In genomic region chr2:106789694-106790328, GRCm38 (mm10) we compare ENCODE assay signal across 8 mouse cellular contexts.
DNase-seq lines count a peak whose midpoint lies in the region; ATAC-seq and TF ChIP-seq lines count a peak whose summit lies in the region.

No protein-coding gene starts in this region.

- no peak for DNase-seq in forebrain, embryonic 11.5 days (ENCODE audit: low spot score)
- peak; percentile 86 for DNase-seq in lung, embryonic 14.5 days
- DNase-seq in lung, postnatal 10 days = no peak
- DNase-seq in limb, embryonic 10.5 days (ENCODE audit: low spot score) = no peak

- no peak for TF ChIP-seq CTCF in lung, embryonic 14.5 days (IDR thresholded peaks at IDR 0.05; ENCODE audit: low read depth)

- H3K9me3 ChIP-seq in forebrain, embryonic 15.5 days = no peaks in the 10 kb centered on the region
- H3K9me3 ChIP-seq in forebrain, embryonic 11.5 days (ENCODE audit: control insufficient read depth, low read length) = no peaks in the 10 kb centered on the region
- H3K9me3 ChIP-seq in lung, embryonic 14.5 days (ENCODE audit: low read depth, low read length) = no peaks in the 10 kb centered on the region
- H3K9me3 ChIP-seq in limb, embryonic 10.5 days (replicated peaks) = no peaks in the 10 kb centered on the region
- no peaks in the 10 kb centered on the region for H3K9me3 ChIP-seq in stomach, embryonic 14.5 days (ENCODE audit: control insufficient read depth, low read depth, low read length)

- WGBS in forebrain, embryonic 15.5 days = 62% methylated on average over 5 of the region's 5 CpGs
- WGBS in forebrain, embryonic 11.5 days = 65% methylated on average over 5 of the region's 5 CpGs
- 9% methylated on average over 5 of the region's 5 CpGs for WGBS in lung, embryonic 14.5 days
- 22% methylated on average over 5 of the region's 5 CpGs for WGBS in limb, embryonic 10.5 days
- WGBS in stomach, embryonic 14.5 days = 14% methylated on average over 5 of the region's 5 CpGs

- H3K27me3 ChIP-seq in forebrain, embryonic 15.5 days = no peaks in the 10 kb centered on the region
- H3K27me3 ChIP-seq in forebrain, embryonic 11.5 days (ENCODE audit: control insufficient read depth, insufficient read depth, low read length) = no peaks in the 10 kb centered on the region
- no peaks in the 10 kb centered on the region for H3K27me3 ChIP-seq in lung, embryonic 14.5 days (ENCODE audit: insufficient read depth, low read length)
- no peaks in the 10 kb centered on the region for H3K27me3 ChIP-seq in limb, embryonic 10.5 days (ENCODE audit: low read depth, poor library complexity, severe bottlenecking)
- H3K27me3 ChIP-seq in stomach, embryonic 14.5 days (ENCODE audit: control insufficient read depth, insufficient read depth, low read length) = no peaks in the 10 kb centered on the region

- no peak overlapping the region for H3K4me2 ChIP-seq in forebrain, embryonic 15.5 days (replicated peaks)
- no peak overlapping the region for H3K4me2 ChIP-seq in forebrain, embryonic 11.5 days (ENCODE audit: low read depth, low read length, severe bottlenecking)
- peak overlapping the region; percentile 15; the same call in 1 of the 2 replicates for H3K4me2 ChIP-seq in lung, embryonic 14.5 days
- H3K4me2 ChIP-seq in stomach, embryonic 14.5 days (replicated peaks; ENCODE audit: low read depth, low read length) = no peak overlapping the region

- peak overlapping the region; percentile 23 for H3K27ac ChIP-seq in forebrain, embryonic 15.5 days (replicated peaks)
- no peak overlapping the region for H3K27ac ChIP-seq in forebrain, embryonic 11.5 days (ENCODE audit: low read depth, low read length)
- H3K27ac ChIP-seq in lung, embryonic 14.5 days (ENCODE audit: low read depth) = peak overlapping the region; percentile 90
- H3K27ac ChIP-seq in limb, embryonic 10.5 days = peak overlapping the region; percentile 88
- H3K27ac ChIP-seq in stomach, embryonic 14.5 days (ENCODE audit: low read length) = peak overlapping the region; percentile 79; the same call in 1 of the 2 replicates

- H3K9ac ChIP-seq in forebrain, embryonic 15.5 days (replicated peaks) = no peak overlapping the region
- H3K9ac ChIP-seq in forebrain, embryonic 11.5 days (ENCODE audit: low read length) = no peak overlapping the region
- no peak overlapping the region for H3K9ac ChIP-seq in lung, embryonic 14.5 days
- H3K9ac ChIP-seq in stomach, embryonic 14.5 days (replicated peaks; ENCODE audit: low read depth, low read length) = no peak overlapping the region

- H3K4me3 ChIP-seq in forebrain, embryonic 15.5 days = no peak overlapping the region
- no peak overlapping the region for H3K4me3 ChIP-seq in forebrain, embryonic 11.5 days (ENCODE audit: low read depth, low read length)
- H3K4me3 ChIP-seq in lung, embryonic 14.5 days (ENCODE audit: low read depth, low read length) = no peak overlapping the region
- H3K4me3 ChIP-seq in limb, embryonic 10.5 days = no peak overlapping the region
- no peak overlapping the region for H3K4me3 ChIP-seq in stomach, embryonic 14.5 days (ENCODE audit: low read depth, low read length)

- peaks cover 27% of the 10 kb centered on the region for H3K4me1 ChIP-seq in forebrain, embryonic 15.5 days
- H3K4me1 ChIP-seq in forebrain, embryonic 11.5 days (replicated peaks; ENCODE audit: control insufficient read depth, insufficient read depth, low read length) = no peaks in the 10 kb centered on the region; the same call in 1 of the 2 replicates
- peaks cover 17% of the 10 kb centered on the region for H3K4me1 ChIP-seq in lung, embryonic 14.5 days (ENCODE audit: insufficient read depth)
- H3K4me1 ChIP-seq in limb, embryonic 10.5 days = peaks cover 75% of the 10 kb centered on the region
- H3K4me1 ChIP-seq in stomach, embryonic 14.5 days (ENCODE audit: control insufficient read depth, insufficient read depth, low read length) = peaks cover 19% of the 10 kb centered on the region

- 0 out of 2 replicates have a peak, but pooled peaks cover 3% of the 10 kb centered on the region for H3K36me3 ChIP-seq in forebrain, embryonic 15.5 days
- no peaks in the 10 kb centered on the region; the same call in 1 of the 2 replicates for H3K36me3 ChIP-seq in forebrain, embryonic 11.5 days (ENCODE audit: control insufficient read depth, insufficient read depth, low read length)
- H3K36me3 ChIP-seq in lung, embryonic 14.5 days (ENCODE audit: insufficient read depth) = no peaks in the 10 kb centered on the region
- H3K36me3 ChIP-seq in limb, embryonic 10.5 days = peaks cover 10% of the 10 kb centered on the region; the same call in 1 of the 2 replicates
- H3K36me3 ChIP-seq in stomach, embryonic 14.5 days (ENCODE audit: control insufficient read depth, insufficient read depth, low read length) = no peaks in the 10 kb centered on the region

- no peak for ATAC-seq in forebrain, embryonic 15.5 days (replicated peaks)
- no peak for ATAC-seq in forebrain, embryonic 11.5 days (replicated peaks; ENCODE audit: low FRiP score)
- ATAC-seq in lung, embryonic 14.5 days (ENCODE audit: insufficient read depth) = peak; percentile 80
- peak; percentile 73; the same call in 1 of the 2 replicates for ATAC-seq in stomach, embryonic 14.5 days (ENCODE audit: insufficient number of reproducible peaks, insufficient read depth, low FRiP score, low read depth)
- no peak for ATAC-seq in megakaryocyte progenitor cell, adult 5-6 weeks (replicated peaks; ENCODE audit: poor library complexity)
- no peak for ATAC-seq in cerebellum, adult (ENCODE audit: insufficient number of reproducible peaks, low FRiP score, low TSS enrichment)

Comparison
In these comparisons a context has a peak if more than half of its experiments do, and no peak if none do; other contexts are left out.
1. ATAC-seq: peak in lung, embryonic 14.5 days (single experiment) and stomach, embryonic 14.5 days (single experiment); none in forebrain, embryonic 15.5 days (single experiment), forebrain, embryonic 11.5 days (single experiment), megakaryocyte progenitor cell, adult 5-6 weeks (single experiment) and cerebellum, adult (single experiment).